Mouse (Mus musculus) liver, adult 2 months (tissue): ENCODE measurements around the gene Pepd.

Experiments
- CTCF ChIP-seq: fragments of 200-500 bp; IDR thresholded peaks from 2 replicates; pipeline ENCODE4 v1.5.1; 2011; ENCODE audit warnings: low read depth, low read length, control low read depth
- POLR2A ChIP-seq: fragments of 200-500 bp; IDR thresholded peaks from 2 replicates; pipeline ENCODE4 v1.6.1; 2011; ENCODE audit warnings: low read length, control low read depth; ENCODE audit not compliant: insufficient read depth; ENCODE audit errors: extremely low read depth

DNA sequence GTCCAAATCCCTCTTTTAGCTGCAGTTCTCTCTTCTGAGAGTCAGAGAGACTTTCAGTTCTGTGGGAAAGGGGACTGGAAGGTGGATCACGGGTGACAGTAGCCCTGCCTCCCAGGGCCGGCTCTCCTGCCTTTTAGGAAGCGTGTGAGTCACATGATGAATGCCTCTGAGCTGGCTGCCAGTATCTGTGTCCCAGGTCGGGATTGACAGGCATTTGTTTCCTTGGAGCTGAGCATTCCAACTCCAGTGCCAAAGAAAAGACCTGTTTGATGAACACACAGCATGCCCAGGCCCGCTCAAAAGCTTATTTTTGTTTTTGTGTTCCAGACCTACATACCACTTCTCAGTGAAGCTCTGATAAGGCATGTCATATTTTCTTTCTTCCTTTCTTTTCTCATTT is 164.5 kb downstream of the Pepd start:
- TF ChIP-seq CTCF = no peak
- TF ChIP-seq POLR2A = no peak
